Mouse (Mus musculus) regulatory T cell (primary cell): ENCODE measurements around the gene Nebl.

Experiments used
- in situ Hi-C: fragments of 300-600 bp; cut with MboI, MseI; formaldehyde crosslinking; loops from one replicate; pipeline ENCODE4 v1.15.1; 2025; ENCODE audit warnings: high pct_unique_total_duplicates

Gene Nebl

GRCm38 (mm10) chr2:17710083-17710482, 21.2 kb downstream of the Nebl start:
- in situ Hi-C loops: no loop called here

GRCm38 (mm10) chr2:17705964-17706363, 25.3 kb downstream of the Nebl start:
- in situ Hi-C loops: no loop called here

GRCm38 (mm10) chr2:17705426-17705825, 25.8 kb downstream of the Nebl start:
- in situ Hi-C loops: no loop called here

- in situ Hi-C loops: loop anchor here (5.0 kb wide), 1 partner anchor 34 kb away; no protein-coding TSS in a partner anchor
Observed at GRCm38 (mm10) chr2:17703170-17703512, 28.1 kb downstream of the Nebl start.

- in situ Hi-C loops: loop anchor here (5.0 kb wide), 1 partner anchor 35 kb away; no protein-coding TSS in a partner anchor
Observed at GRCm38 (mm10) chr2:17702481-17703169, 28.6 kb downstream of the Nebl start.

- in situ Hi-C loops: no loop called here
Observed at GRCm38 (mm10) chr2:17698161-17699087, 32.8 kb downstream of the Nebl start.

- in situ Hi-C loops: no loop called here
Observed at GRCm38 (mm10) chr2:17692926-17693325, 38.3 kb downstream of the Nebl start.

GRCm38 (mm10) chr2:17690264-17690663, 41.0 kb downstream of the Nebl start:
- in situ Hi-C loops: no loop called here

- in situ Hi-C loops: no loop called here
Observed at GRCm38 (mm10) chr2:17687141-17687540, 44.1 kb downstream of the Nebl start.

- in situ Hi-C loops: no loop called here
Observed at GRCm38 (mm10) chr2:17683326-17684040, 47.8 kb downstream of the Nebl start.

GRCm38 (mm10) chr2:17672156-17672555, 59.1 kb downstream of the Nebl start:
- in situ Hi-C loops: no loop called here

GRCm38 (mm10) chr2:17671566-17671965, 59.7 kb downstream of the Nebl start:
- in situ Hi-C loops: no loop called here

- in situ Hi-C loops: loop anchor here (10.0 kb wide), 1 partner anchor 655 kb away; no protein-coding TSS in a partner anchor
Observed at GRCm38 (mm10) chr2:17669953-17670352, 61.3 kb downstream of the Nebl start.

GRCm38 (mm10) chr2:17669000-17669399, 62.3 kb downstream of the Nebl start:
- in situ Hi-C loops: loop anchor here (10.0 kb wide), 1 partner anchor 656 kb away; no protein-coding TSS in a partner anchor

- in situ Hi-C loops: no loop called here
Observed at GRCm38 (mm10) chr2:17658176-17658575, 73.1 kb downstream of the Nebl start.

GRCm38 (mm10) chr2:17650147-17650834, 81.0 kb downstream of the Nebl start:
- in situ Hi-C loops: no loop called here

- in situ Hi-C loops: loop anchor here (5.0 kb wide), 1 partner anchor 193 kb away; no protein-coding TSS in a partner anchor
Observed at GRCm38 (mm10) chr2:17649728-17650127, 81.5 kb downstream of the Nebl start.

- in situ Hi-C loops: loop anchor here (5.0 kb wide), 1 partner anchor 198 kb away; no protein-coding TSS in a partner anchor
Observed at GRCm38 (mm10) chr2:17644282-17645262, 86.7 kb downstream of the Nebl start.

GRCm38 (mm10) chr2:17643869-17644268, 87.4 kb downstream of the Nebl start:
- in situ Hi-C loops: no loop called here

- in situ Hi-C loops: no loop called here
Observed at GRCm38 (mm10) chr2:17642770-17643169, 88.5 kb downstream of the Nebl start.
